Mouse (Mus musculus): ENCODE measurements around the gene Ccdc18.
"Not testable (repeated sequence)": the region's sequence is repeated elsewhere in the genome, so short reads cannot be mapped to it uniquely, and the experiment has no call there.

Gene Ccdc18

DNA sequence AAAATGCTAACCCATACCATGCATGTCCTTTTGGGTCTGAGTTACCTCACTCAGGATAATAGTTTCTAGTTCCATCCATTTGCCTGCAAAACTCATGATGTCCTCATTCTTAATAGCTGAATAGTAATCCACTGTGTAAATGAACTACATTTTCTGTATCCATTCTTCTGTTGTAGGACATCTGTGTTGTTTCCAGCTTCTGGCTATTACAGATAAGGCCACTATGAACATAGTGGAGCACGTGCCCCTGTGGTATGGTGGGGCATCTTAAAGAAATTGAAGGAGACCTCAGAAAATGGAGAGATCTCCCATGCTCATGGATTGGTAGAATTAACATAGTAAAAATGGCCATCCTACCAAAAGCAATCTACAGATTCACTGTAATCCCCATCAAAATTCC lies 131.1 kb downstream of the Ccdc18 start:
- DNase-seq = not testable (repeated sequence)

DNA sequence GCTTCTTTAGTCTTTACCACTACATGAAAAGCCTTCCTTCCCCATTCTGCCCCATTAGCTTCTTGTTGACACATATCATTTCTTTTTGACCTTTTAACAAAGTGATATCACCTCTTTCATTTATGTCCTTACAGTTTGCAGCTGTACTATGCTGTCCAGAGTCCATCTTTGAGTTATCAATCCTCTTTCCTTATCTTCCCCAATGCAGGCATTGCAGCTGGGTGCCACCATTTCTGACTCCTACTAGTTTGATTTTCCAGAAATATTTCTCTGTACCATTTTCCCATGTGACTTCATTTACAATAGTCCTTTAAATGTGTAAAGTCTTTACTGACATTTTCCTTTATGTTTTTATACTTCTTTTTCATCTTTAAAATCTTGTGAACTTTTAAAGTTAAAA lies 134.3 kb downstream of the Ccdc18 start:
- DNase-seq = no peak

DNA sequence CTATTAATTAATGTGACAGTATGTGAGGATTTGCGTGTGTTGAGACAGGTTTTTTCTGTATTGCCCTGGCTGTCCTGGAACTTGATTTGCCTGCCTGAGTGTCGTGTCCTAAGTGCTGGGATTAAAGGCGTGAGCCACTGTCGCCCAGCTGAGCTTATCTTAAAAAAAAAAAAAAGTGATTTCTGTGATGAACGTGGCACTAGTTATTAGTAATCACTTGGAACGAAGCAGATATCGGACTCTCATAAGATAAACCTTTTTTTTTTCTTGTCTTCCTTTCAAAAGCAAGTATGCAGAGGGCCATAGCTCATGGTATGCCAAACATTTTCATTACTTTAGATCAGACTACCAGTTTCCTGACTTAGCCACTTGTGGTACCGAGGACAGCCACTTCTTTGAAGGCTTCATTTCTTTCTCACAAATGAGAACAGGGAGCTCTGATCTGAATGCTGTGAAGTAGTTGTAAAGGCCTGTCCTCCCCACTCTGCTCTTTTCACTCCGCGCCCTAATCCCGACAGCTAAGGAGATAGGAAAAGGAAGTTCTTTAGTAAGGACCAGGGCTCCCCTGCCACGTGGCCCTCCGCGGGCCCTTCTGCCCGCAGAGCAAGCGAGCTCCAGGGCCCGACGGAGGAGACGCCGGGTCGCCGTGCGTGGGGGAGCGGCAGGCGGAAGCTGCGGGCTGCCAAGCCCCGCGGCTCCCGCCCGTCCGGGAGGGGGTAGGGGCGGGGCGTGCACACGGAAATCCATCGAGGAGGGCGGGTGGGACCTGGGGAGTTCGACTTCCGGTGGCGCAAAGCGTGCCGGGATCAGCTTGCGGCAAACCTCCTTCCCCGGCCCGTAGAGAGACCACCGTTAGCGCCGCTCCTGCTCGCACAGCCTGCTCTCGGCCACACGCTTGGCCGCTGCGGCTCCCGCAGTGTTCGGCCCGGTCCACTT lies 135.7 kb downstream of the Ccdc18 start, which contains the start of gene Dr1:
TSS of gene Dr1 (plus strand) at position 771 of the 936 bp plus-strand sequence.
- DNase-seq = peak; percentile 89 to 90

- DNase-seq = peak in 1 of 2 experiments; percentile 15
Measured at GRCm38 (mm10) chr5:108269063-108269810, 136.6 kb downstream of the Ccdc18 start.

DNA sequence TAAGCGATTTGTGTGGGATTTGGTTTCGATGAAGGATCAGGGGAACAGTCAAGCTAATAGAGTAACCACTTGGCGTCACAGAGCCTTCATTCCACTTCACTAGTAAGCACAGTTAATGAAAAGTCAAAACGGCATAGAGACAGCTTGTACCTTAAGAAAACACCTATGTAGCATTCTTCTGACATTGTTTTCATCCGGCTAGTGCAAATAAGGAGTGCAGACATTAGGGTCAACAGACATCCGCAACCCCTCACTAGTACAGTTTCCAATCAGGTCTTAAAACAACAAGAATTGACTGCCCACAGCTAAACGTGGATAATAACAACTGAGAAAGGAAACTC lies 137.1 kb downstream of the Ccdc18 start:
- DNase-seq = no peak

DNA sequence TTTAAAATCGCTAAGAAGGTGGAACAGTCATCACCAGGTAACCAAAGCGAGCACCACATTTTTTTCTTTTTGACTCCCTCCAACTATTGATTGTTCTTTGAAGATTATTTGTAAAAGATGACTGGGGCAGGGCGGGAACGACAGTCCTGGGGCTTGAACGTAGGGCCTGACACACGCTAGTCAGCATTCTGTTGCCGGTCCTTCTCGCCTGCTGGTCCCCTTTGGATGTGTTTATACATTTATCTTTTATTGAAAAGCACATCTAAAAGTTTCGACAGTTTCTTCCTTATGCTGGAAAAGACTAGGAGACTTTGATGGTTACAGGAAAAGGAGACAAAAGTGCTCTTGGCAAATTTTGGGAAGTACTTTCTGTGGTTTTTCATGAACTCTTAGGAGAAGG lies 137.7 kb downstream of the Ccdc18 start:
- DNase-seq = no peak

DNA sequence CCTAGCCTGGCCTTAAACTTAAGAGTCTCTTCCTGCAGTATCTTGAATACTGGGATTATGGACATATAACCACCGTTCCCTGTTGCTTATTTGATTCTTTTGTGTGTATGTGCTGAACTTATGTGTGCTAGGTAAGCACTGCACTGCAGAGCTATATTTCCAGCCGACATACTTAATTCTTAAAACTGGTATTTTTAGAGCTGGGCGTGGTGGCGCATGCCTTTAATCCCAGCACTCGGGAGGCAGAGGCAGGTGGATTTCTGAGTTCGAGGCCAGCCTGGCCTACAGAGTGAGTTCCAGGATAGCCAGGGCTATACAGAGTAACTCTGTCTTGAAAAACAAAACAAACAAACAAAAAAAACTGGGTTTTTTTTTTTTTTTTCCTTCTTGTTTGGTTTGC lies 138.7 kb downstream of the Ccdc18 start:
- not testable (repeated sequence) for DNase-seq
